Mouse (Mus musculus): Measurements from ENCODE around the gene Sspn.

Gene Sspn

DNA sequence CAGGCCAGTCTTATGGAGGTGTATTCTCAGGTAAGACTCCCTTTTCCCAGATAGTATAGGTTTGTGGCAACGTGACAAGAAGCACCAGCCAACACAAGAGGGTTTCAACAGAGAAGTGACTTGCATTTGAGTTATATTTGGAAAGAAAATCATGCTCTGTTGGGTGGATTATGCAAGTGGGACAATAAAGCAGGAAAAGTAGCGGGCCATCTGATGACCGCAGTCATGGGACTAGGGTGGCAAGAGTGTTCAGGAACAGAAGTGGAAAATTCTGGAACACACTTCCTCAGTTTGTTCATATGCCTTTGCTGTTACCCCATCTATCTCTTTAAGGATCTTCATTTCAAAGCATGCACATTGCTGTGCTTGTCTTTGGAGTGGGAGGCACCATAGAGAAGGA is 82.9 kb downstream of the Sspn start:
- DNase-seq (ENCODE audit: low spot score in 2 of 2): no peak

Data from heart, adult 9 months (tissue).